Mouse (Mus musculus) right cerebral cortex, postnatal 36 days (tissue): ENCODE results near the gene Pm20d1.

Experiments used
- DNase-seq, 2 experiments: peaks; one replicate each; pipeline ENCODE4 v3.0.0; 2022; ENCODE audit warnings: low spot score in 2 of 2, mixed read lengths in 1 of 2

The Pm20d1 gene

DNA sequence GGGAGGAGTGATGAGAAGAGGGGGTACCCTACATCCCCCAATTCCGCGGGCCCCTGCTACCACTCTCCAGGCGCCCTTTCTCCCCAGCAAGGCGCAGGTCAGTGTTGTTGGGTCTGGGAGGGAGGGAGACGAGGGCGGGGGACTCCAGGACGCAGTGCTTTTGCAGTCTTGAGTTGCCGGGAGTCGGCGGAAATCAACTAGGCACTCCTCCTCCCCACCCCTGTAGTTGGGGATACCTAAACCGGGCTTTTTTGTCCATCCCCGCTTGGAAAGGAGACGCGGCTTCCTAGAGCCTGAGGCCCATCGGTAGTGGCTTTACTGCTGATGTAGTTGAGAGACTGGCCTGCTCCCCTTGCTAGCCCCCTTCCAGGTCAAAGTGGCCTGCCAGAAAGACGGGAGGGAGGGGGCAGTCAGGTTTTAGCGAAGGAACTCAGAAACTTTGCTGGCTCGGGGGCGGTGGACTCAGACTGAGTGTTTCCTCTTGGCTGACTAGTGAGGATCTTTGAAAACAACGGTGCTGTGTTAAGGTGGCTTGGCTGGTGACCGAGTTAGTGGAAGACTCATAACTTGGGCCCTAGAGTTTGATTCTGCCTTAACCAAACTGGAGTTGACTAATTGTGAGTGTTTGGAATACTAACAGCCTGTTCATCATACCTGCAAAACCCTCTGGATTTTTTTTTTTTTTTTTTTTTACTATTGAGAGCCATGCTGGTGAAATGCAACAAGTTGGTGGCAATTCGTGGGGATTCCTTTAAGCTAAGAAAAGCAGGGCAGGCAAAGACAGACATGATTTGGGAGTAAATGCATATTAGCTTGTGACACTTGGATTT lies 31.3 kb downstream of the Pm20d1 start:
- DNase-seq, result no peak

DNA sequence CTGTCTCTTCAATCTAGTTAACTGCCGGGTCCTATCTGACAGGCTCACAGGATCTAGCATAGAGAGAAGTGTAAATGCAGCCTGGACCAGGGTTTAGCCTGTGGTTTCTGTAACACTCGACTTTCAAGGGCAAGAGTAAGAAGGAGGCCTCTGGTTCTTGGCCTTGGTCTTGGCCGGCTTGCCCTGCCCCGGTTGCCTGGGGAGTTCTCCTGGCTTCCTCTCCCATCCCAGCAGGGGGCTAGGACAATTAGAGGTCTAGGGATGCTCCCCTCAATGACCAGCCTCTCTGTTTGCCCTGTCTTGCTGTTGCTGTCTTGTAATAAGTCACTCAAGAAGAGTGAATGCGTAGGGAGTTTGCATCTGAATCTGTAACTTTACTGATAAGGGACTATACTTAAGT lies 32.1 kb downstream of the Pm20d1 start:
- no peak for DNase-seq

DNA sequence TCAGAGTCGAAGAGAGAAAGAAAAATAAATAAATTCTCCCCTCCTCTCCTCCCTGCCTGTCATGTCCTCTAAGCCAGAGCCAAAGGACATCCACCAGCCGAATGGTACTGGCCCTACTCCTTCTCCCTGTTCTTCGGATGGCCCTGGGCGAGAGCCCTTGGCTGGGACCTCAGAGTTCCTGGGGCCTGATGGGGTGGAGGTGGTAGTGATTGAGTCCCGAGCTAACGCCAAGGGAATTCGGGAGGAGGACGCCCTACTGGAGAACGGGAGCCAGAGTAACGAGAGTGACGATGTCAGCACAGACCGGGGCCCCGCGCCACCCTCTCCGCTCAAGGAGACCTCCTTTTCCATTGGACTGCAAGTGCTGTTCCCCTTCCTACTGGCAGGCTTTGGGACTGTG lies 33.4 kb downstream of the Pm20d1 start:
- no peak for DNase-seq

DNA sequence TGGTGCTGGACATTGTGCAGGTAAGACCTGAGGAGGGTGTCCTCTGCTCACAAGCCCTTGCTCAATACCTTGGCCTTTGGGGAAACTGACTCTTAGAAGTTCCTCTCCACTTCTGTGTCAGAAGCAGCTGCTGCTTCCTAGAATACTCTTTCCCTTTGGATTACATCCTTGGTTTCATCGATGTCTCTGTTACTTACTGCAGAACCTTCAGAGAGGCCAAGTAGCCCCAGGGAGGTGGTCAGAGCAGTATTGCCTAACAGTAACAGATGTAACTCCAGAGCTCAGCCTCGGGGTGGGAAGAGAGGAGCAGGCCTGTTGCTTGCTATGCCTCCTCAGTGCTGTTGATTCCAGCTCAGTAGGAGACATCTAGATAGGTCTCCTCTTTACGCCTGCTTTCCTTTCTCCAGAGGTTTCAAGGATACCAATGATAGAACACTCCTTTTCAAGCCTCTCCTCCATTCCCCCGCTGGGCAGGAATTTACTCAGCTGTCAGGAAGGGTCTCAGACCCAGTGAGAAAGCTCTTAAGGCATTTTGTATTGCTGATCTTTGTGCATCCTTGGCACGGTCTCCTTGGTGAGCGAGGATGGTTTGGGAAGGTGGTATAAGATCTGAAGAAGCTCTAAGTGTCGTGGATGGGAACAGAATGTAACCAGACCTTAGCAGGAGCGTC lies 33.9 kb downstream of the Pm20d1 start:
- DNase-seq, result no peak

DNA sequence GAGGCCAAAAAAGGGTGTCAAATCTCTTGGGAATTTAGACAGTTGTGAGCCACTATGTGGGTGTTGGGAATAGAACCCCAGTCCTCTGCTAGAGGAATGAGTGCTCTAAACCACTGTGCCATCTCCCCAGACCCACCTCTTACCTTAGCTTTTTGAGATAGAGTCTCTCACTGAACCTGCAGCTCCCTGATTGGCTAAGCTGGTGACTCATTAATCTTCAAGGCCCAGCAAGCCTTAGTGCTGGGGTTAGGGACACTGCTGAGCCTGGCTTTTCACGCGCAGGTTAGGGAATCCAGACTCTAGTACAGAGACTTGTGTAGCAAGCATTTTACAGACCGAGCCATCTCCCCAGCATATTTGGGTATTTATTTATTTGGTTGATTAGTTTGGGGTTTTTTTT lies 39.9 kb downstream of the Pm20d1 start:
- no peak for DNase-seq

DNA sequence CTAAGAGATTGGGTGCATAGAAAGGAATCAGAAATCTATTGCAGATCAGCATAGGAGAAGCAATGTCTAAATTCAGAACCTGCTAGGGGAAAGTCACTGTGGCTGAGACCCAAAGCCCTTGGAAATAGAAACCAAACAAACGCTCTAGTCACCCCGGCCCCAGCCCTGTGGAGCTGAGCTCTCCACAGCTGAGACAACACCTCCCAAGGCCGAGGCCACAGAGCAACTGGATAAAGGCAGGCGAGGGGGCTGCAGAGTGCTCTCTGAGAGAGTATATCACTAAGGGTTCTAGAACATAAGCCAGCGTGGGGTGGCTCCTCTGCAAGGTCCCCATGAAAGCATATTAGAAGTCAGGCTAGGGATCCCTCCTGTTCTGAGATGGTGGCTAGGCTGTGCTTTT lies 41.4 kb downstream of the Pm20d1 start:
- no peak for DNase-seq

DNA sequence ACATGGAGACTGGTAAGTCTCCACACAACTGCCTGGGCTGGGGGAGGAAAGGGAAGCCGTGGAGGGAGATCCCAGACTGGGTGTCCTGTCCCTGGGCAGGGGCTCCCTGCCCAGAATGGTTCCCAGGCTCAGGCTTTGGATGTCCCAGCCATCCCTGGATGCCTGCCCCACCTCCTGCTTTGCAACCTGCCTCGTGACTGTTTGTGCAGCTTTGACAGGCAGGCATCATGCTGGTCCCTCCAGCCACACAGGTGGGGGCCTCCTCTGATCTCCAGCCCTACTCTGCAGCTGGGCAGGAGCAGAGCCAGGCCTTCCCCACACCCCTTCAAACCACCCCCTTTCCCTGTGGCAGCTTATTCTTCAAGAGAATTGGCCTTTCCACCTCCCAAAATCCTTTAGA lies 42.1 kb downstream of the Pm20d1 start:
- DNase-seq, result no peak

DNA sequence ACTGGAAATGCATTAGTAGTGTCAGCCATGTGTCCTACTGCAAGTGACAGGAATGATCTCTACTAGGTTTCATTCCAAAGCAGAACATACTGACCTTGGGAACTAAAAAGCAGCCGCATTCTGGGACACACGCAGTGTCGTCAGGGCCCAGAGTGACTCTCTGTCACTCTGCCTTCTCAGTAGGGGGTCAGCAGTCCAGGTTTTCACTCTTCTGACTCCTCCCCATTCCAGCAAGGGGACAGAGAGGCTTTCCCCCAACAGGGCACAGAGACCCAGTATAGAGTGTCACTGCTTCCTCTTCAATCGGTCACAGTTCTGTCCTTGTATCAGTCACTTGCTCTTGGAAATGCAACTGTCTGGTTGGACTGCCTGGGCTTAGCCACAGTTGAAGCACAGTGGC lies 45.0 kb downstream of the Pm20d1 start:
- no peak for DNase-seq

DNA sequence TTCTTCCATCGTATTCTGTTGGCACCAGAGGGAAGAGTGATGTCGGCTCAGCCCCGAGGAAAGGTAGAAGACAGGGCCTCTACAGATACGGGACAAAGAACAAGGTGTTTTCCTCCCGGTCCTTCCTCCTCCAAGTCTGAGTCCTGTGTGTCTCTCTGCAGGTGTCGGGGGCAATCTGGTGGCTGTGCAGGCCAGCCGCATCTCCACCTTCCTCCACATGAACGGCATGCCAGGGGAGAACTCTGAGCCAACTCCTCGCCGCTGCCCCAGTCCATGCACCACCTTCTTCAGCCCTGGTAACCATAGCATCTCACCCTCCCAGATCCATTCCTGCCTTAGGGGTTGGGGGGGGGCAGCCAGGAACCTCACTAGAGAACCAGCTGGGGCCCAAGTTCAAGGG lies 46.6 kb downstream of the Pm20d1 start:
- DNase-seq, result no peak

DNA sequence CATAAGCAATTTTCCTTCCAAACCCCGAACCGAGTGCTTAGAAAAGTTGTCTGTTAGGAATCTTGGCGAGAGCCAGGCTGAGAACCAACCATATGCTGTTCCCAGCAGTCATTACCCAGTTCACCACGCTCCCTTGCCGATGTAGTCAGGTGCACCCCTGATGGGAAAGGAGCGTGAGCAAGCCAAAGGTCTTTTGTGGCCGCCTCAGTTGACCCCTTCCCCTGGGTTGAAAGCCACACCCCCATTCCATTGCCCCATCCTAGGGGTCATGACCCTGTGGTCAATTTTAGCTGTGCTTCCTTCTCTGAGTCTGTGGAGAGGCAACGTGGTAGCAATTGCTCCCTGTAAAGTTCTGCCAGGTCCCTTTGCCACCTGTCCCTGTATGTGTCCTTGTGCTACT lies 47.7 kb downstream of the Pm20d1 start:
- no peak for DNase-seq

DNA sequence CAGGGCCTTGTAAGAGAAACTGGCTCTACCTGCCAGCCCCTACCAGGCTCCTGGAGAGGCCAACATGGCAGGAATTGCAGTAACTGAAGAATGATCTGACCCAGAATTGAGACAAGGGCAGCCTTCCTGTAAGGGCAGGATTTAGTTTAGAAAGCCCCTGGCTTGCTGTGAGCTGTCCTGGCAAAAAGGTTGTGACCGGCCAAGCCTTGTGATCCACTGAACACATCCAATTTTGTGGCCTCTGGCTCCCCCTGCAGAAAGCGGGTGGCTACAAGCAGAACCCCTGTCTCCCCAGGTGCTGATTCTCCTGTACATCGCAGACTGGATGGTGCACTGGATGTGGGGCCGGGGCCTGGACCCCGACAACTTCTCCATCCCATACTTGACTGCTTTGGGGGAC lies 49.1 kb downstream of the Pm20d1 start:
- peak in 1 of 2 experiments; percentile 39 for DNase-seq

DNA sequence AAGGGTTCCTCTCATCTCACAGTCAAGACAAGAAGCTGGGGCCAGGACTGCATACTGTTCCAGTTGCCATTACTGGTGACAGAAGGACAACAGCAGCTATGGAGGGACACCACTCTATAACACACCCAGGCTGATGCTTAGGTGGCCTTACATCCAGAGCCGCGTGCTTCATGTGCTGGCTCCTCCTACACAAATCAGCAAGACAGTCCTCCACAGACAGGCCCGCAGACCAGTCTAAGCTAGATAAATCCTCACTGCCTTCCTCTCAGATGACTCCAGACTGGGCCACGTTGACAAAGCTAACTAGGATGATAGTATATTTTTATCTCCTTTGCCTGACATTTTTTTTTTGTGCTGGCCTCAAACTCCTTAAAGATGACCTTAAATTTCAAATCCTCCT lies 64.6 kb downstream of the Pm20d1 start:
- no peak for DNase-seq

DNA sequence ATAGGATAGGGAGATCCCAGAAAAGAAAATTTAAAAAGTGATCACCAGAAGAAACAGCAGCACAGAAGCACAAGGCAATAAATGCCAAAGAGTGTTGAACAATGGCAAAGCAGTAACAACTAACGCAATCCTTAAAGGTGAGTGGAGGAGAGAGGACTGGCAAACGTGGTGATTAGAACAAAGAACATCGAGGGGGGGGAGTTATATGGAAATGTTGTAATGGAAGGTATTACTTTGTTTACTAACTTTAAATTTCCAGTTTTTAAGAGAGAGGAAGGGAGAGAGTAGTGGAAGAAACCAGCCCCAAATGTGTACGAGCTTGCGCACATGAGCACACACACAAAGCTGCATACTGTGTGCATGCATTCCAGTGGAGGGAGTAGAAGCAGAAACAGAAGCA lies 68.4 kb downstream of the Pm20d1 start:
- no peak for DNase-seq

DNA sequence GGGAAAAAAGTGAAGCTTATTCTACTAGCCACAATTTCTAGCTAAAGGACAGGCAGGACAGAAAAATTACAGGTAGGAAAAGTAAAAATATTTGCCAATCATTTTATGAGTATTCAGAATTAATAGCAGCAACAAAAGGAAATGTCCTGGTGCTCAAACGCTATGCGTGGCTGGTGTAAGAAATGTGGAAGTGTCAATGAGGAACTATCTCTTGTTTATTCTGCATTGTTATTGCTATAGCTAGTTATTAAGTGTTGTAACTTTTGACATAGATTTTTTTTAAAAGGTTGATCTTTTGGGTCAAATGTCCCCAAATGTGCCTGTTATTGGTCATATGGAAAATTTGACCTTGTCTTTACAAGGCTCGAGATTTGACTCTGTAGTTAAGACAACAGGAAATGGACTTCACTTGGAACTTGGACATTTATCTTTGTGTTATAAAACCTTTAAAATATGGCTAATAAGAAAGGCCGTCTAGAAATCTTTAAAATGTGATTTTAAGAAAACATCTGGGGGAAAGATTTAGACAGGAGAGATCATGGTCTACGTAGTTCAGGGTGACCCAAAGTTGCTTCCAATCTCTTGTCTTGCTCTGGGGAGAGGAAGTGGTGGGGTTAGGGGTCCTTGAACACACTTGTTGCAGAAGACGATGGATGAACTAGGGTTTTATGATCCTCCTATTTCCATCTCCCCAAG lies 69.3 kb downstream of the Pm20d1 start:
- DNase-seq, result no peak

DNA sequence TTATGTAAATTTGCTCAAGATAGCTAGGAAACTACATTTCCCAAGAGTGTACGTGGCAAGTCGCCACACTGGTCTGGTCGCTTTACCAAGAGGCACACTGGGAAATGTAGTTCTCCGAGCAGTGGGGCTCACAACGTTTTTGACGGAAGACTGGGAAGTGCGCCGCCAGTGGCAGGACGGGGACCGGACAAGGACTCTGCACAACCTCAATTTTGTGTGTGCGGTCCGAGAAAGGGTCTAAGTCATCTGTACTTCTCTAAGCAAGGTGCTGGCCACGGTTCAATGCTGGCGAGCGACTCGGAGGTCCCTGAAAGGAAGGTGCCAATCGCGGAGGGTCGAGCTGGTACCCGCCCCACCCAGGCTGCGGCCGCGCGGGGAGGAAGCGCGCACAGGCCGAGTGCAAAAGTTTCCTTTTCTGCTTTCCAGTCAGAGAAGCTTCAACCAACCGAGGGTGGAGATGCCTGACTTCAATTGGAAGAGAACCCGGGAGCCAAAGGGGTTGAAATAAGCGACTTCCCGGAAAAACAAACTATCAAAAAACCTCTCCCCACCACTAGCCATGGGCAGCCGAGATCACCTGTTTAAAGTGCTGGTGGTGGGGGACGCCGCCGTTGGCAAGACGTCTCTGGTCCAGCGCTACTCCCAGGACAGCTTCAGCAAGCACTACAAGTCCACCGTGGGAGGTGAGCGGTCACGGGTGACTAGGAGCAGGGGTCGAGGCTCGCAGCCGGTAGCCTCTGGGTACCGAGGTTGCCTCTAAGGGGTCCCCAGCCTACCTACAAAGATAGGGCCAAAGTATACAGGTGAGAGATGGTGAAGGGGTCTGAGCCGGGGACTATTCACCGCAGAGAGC lies 70.1 kb downstream of the Pm20d1 start, which contains the start of gene Rab29:
Gene Rab29 (plus strand): TSS at position 132 of the 853 bp plus-strand sequence.
- DNase-seq, result peak; percentile 86 to 87

DNA sequence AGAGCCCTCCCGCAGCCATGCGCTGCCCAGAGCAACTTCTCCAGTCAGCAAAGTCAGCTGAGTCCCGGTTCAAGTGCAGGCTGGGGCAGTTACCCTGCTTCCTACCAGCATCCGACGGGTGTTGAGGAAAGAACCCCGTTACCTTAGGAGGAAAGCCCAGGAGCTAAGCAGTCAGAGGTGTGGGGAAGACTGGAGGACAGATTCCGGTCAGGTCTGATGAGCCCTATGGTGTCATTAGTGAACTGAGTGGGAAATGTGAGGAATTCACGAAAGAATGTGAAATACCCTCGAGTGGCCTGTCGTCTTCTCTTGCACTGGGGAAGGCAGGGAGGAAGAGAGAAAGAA lies 70.7 kb downstream of the Pm20d1 start:
- no peak for DNase-seq

DNA sequence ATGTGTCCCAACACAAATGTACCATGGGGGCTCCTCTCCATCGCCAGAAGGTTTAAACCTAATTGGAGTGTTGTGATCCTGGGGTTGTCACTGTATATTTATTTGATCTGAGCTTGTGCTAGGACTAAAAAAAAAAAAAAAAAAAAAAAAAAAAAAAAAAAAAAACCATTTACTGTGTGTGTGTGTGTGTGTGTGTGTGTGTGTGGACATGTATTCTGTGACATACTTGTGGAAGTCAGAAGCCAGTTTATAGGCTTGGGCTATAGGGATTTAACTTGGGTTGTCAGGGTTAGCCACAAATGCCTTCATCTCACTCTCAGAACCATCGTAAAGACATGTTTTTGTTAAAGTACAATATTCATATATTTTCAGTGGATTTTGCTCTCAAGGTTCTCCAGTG lies 72.4 kb downstream of the Pm20d1 start:
- DNase-seq, result no peak
